Mouse (Mus musculus) stomach, embryonic 14.5 days (tissue): ENCODE results near the gene Cd44. TPM values are rescaled to one million over a fixed set of nuclear protein-coding genes. Genes with fewer than 3 reads are reported as not detected.

ENCODE experiments used
- ATAC-seq: fragments of 200-750 bp; cut with Nextera tagmentation; 2 replicates; pipeline ENCODE4 v1.8.0; 2017; ENCODE audit warnings: low read depth, moderate TSS enrichment; ENCODE audit not compliant: insufficient number of reproducible peaks, insufficient read depth, low FRiP score
- H3K27ac ChIP-seq: fragments of 300-500 bp; sonication (generic); 2 replicates; pipeline ENCODE4 v1.5.1; 2014; ENCODE audit warnings: mild to moderate bottlenecking, low read length, moderate library complexity, mixed read lengths
- H3K27me3 ChIP-seq: fragments of 300-500 bp; sonication (generic); 2 replicates; pipeline ENCODE4 v1.6.1; 2014; ENCODE audit warnings: low read length, control low read depth, mixed read lengths; ENCODE audit not compliant: control insufficient read depth, insufficient read depth
- H3K36me3 ChIP-seq: fragments of 300-500 bp; sonication (generic); 2 replicates; pipeline ENCODE4 v1.6.1; 2014; ENCODE audit warnings: mild to moderate bottlenecking, control low read depth, low read length, moderate library complexity, mixed read lengths; ENCODE audit not compliant: control insufficient read depth, insufficient read depth
- H3K4me1 ChIP-seq: fragments of 300-500 bp; sonication (generic); 2 replicates; pipeline ENCODE4 v1.6.1; 2014; ENCODE audit warnings: low read length, control low read depth, mixed read lengths; ENCODE audit not compliant: control insufficient read depth, insufficient read depth
- H3K4me2 ChIP-seq: fragments of 300-500 bp; sonication (generic); replicated peaks from 2 replicates; pipeline ENCODE4 v1.6.1; 2014; ENCODE audit warnings: low read depth, low read length, control low read depth
- H3K4me3 ChIP-seq: fragments of 300-500 bp; sonication (generic); 2 replicates; pipeline ENCODE4 v1.5.1; 2014; ENCODE audit warnings: low read depth, low read length, control low read depth
- H3K9ac ChIP-seq: fragments of 300-500 bp; sonication (generic); replicated peaks from 2 replicates; pipeline ENCODE4 v1.6.1; 2014; ENCODE audit warnings: low read depth, mild to moderate bottlenecking, control low read depth, low read length, moderate library complexity, mixed read lengths
- H3K9me3 ChIP-seq: fragments of 300-500 bp; sonication (generic); 2 replicates; pipeline ENCODE4 v1.6.1; 2016; ENCODE audit warnings: low read depth, low read length, control low read depth; ENCODE audit not compliant: control insufficient read depth
- WGBS: fragments of 180-500 bp; shearing (Covaris S2); extraction: QIAGEN DNeasy Blood & Tissue Kit; methylation state at CpG from one replicate; pipeline ENCODE4 v1.1.7; 2014; 5-methylcytosine and 5-hydroxymethylcytosine counted together
- polyA plus RNA-seq: library from polyadenylated mRNA; unstranded; fragments of >200 nt; fragmentation: Nextera tagmentation; extraction: Ambion mirVana; gene quantifications from 2 replicates; pipeline ENCODE4 v1.2.1, GENCODE M21; 2014

Gene Cd44
- polyA plus RNA-seq, 1 experiment from 2014 or later, result 11.3 TPM

GRCm38 (mm10) chr2:102863583-102863982, 37.9 kb downstream of the Cd44 start:
- Histone ChIP-seq H3K36me3 (no peaks in the 10 kb centered on the region), H3K9ac (no peak overlapping the region), H3K4me1 (no peaks in the 10 kb centered on the region), H3K27me3 (no peaks in the 10 kb centered on the region), H3K4me2 (no peak overlapping the region), H3K27ac (no peak overlapping the region), H3K4me3 (no peak overlapping the region), H3K9me3 (no peaks in the 10 kb centered on the region)
- 90% methylated on average over 2 of the region's 2 CpGs for WGBS
- no peak for ATAC-seq

DNA sequence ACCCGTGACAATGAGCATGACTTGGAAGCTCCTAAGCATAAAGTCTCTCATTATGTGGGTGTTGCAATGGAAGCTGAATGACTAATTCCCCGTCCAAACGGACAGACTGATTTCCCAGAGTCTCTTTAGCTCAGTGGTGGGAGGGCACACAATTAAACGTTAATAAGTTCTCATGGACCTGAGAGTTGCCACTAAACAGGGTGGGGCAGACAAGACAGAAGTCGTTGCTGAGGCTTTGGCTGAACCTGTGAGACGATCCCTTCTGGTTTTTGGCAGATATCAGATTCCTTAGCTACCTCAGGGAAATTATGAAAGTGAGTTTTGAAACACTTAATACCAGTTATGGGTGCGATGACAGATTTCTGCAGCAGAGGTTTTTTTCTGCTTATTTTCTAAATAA, 38.8 kb downstream of the Cd44 start:
- Histone ChIP-seq H3K4me3 (no peak overlapping the region), H3K27ac (no peak overlapping the region), H3K27me3 (no peaks in the 10 kb centered on the region), H3K9ac (no peak overlapping the region), H3K9me3 (no peaks in the 10 kb centered on the region), H3K36me3 (no peaks in the 10 kb centered on the region), H3K4me1 (no peaks in the 10 kb centered on the region), H3K4me2 (no peak overlapping the region)
- 81% methylated on average over 7 of the region's 7 CpGs for WGBS
- no peak for ATAC-seq

- Histone ChIP-seq H3K36me3 (no peaks in the 10 kb centered on the region), H3K9ac (no peak overlapping the region), H3K27ac (no peak overlapping the region), H3K4me1 (no peaks in the 10 kb centered on the region), H3K27me3 (no peaks in the 10 kb centered on the region), H3K9me3 (no peaks in the 10 kb centered on the region), H3K4me2 (no peak overlapping the region), H3K4me3 (no peak overlapping the region)
- 94% methylated on average over 6 of the region's 6 CpGs for WGBS
- ATAC-seq, result no peak
These were observed 43.2 kb downstream of the Cd44 start for GRCm38 (mm10) chr2:102858271-102858670.

GRCm38 (mm10) chr2:102853297-102853696, 48.2 kb downstream of the Cd44 start:
- Histone ChIP-seq H3K36me3 (no peaks in the 10 kb centered on the region), H3K27ac (no peak overlapping the region), H3K4me3 (no peak overlapping the region), H3K9me3 (no peaks in the 10 kb centered on the region), H3K9ac (no peak overlapping the region), H3K4me2 (no peak overlapping the region), H3K4me1 (no peaks in the 10 kb centered on the region), H3K27me3 (no peaks in the 10 kb centered on the region)
- 88% methylated on average over 3 of the region's 3 CpGs for WGBS
- ATAC-seq, result no peak

- no peak overlapping the region for H3K27ac ChIP-seq
- 45% methylated on average over 4 of the region's 4 CpGs for WGBS
- no peak for ATAC-seq
These were observed 49.5 kb downstream of the Cd44 start for GRCm38 (mm10) chr2:102851936-102852477.

DNA sequence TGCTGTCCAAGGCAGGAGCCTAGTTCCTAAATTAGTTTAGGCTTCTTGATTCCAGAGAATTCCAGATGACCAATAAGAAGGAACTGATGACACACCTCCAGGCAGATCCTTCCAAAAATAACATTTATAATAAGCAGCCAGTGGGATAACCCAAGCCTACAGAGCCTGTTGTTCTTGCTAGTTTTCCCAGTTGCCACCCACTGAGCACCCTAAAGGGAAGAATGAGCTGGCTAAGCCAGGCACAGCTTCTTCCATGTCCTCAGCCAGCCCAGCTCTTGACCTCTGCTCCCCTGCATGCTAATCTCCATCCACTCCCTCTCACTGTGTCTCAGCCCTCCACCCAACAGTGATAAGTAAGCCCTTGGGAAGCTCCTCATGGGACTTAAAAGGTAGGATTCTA, 51.4 kb downstream of the Cd44 start:
- Histone ChIP-seq H3K9me3 (no peaks in the 10 kb centered on the region), H3K36me3 (no peaks in the 10 kb centered on the region), H3K27me3 (no peaks in the 10 kb centered on the region), H3K4me3 (no peak overlapping the region), H3K9ac (no peak overlapping the region), H3K27ac (no peak overlapping the region), H3K4me2 (no peak overlapping the region), H3K4me1 (no peaks in the 10 kb centered on the region)
- no peak for ATAC-seq

More at GRCm38 (mm10) chr2:102851936-102852477, 49.5 kb downstream of the Cd44 start:
- no peak overlapping the region for H3K4me3 ChIP-seq
- no peaks in the 10 kb centered on the region for H3K36me3 ChIP-seq
- H3K9me3 ChIP-seq, result no peaks in the 10 kb centered on the region
- H3K27me3 ChIP-seq, result no peaks in the 10 kb centered on the region
- H3K4me2 ChIP-seq, result no peak overlapping the region
- no peak overlapping the region for H3K9ac ChIP-seq
- no peaks in the 10 kb centered on the region for H3K4me1 ChIP-seq

- no peak overlapping the region for H3K4me2 ChIP-seq
- ATAC-seq, result no peak
- H3K27me3 ChIP-seq, result no peaks in the 10 kb centered on the region
- H3K4me1 ChIP-seq, result no peaks in the 10 kb centered on the region
- H3K27ac ChIP-seq, result no peak overlapping the region
- H3K9me3 ChIP-seq, result no peaks in the 10 kb centered on the region
- H3K4me3 ChIP-seq, result no peak overlapping the region
- H3K9ac ChIP-seq, result no peak overlapping the region
- H3K36me3 ChIP-seq, result no peaks in the 10 kb centered on the region
- WGBS, result 81% methylated on average over 5 of the region's 5 CpGs
These were observed 52.5 kb downstream of the Cd44 start for GRCm38 (mm10) chr2:102848811-102849433.

- Histone ChIP-seq H3K4me3 (no peak overlapping the region), H3K9me3 (no peaks in the 10 kb centered on the region), H3K27me3 (no peaks in the 10 kb centered on the region), H3K9ac (no peak overlapping the region), H3K27ac (no peak overlapping the region), H3K4me1 (no peaks in the 10 kb centered on the region), H3K4me2 (no peak overlapping the region), H3K36me3 (no peaks in the 10 kb centered on the region)
- no peak for ATAC-seq
These were observed 60.2 kb downstream of the Cd44 start for GRCm38 (mm10) chr2:102841231-102841630.

- 90% methylated on average over 7 of the region's 7 CpGs for WGBS
- H3K36me3 ChIP-seq, result no peaks in the 10 kb centered on the region
- no peaks in the 10 kb centered on the region for H3K9me3 ChIP-seq
- no peak overlapping the region for H3K4me2 ChIP-seq
- H3K9ac ChIP-seq, result no peak overlapping the region
- H3K27ac ChIP-seq, result no peak overlapping the region
- H3K27me3 ChIP-seq, result no peaks in the 10 kb centered on the region
- no peak for ATAC-seq
- H3K4me1 ChIP-seq, result no peaks in the 10 kb centered on the region
- H3K4me3 ChIP-seq, result no peak overlapping the region
These were observed 63.3 kb downstream of the Cd44 start for GRCm38 (mm10) chr2:102838179-102838578.
